Mouse (Mus musculus) kidney, adult 2 months (tissue): ENCODE measurements around the gene Atg7. TPM values are rescaled to one million over a fixed set of nuclear protein-coding genes. Genes with fewer than 3 reads are reported as not detected.

Experiments
- DNase-seq: peaks from one replicate; pipeline ENCODE4 v3.0.0; 2021
- H3K27ac ChIP-seq: fragments of 200-500 bp; 2 replicates; pipeline ENCODE4 v1.5.1; 2012; ENCODE audit warnings: low read depth, low read length, control low read depth, inconsistent platforms; ENCODE audit not compliant: insufficient read depth
- H3K27me3 ChIP-seq: fragments of 200-500 bp; replicated peaks from 2 replicates; pipeline ENCODE4 v1.6.1; 2012; ENCODE audit warnings: mild to moderate bottlenecking, moderate library complexity, low read length, inconsistent platforms; ENCODE audit not compliant: control insufficient read depth, insufficient read depth
- H3K36me3 ChIP-seq: fragments of 200-500 bp; 2 replicates; pipeline ENCODE4 v1.6.1; 2012; ENCODE audit warnings: mild to moderate bottlenecking, moderate library complexity, low read length, inconsistent platforms; ENCODE audit not compliant: control insufficient read depth, insufficient read depth
- H3K4me1 ChIP-seq: fragments of 200-500 bp; 2 replicates; pipeline ENCODE4 v1.6.1; 2011; ENCODE audit warnings: low read length; ENCODE audit not compliant: control insufficient read depth, insufficient read depth
- H3K4me3 ChIP-seq: fragments of 200-500 bp; 2 replicates; pipeline ENCODE4 v1.5.1; 2011; ENCODE audit warnings: mild to moderate bottlenecking, low read depth, low read length, control low read depth; ENCODE audit not compliant: insufficient read depth
- CTCF ChIP-seq: fragments of 200-500 bp; conservative IDR thresholded peaks from 2 replicates; pipeline ENCODE4 v1.5.1; 2011; ENCODE audit warnings: low read depth, mild to moderate bottlenecking, control low read depth, low read length, moderate library complexity, mixed read lengths; ENCODE audit not compliant: insufficient read depth, insufficient read length
- POLR2A ChIP-seq: fragments of 200-500 bp; IDR thresholded peaks from one replicate; pipeline ENCODE4 v1.6.1; 2011; ENCODE audit warnings: low read depth, low read length, control low read depth
- WGBS: fragments of 180-500 bp; shearing (Covaris S2); methylation state at CpG from one replicate; pipeline ENCODE4 v1.1.7; 2018; 5-methylcytosine and 5-hydroxymethylcytosine counted together
- polyA plus RNA-seq: library from polyadenylated mRNA; depleted of rRNA; stranded (reverse); fragments of >200 nt; gene quantifications from 2 replicates; pipeline ENCODE4 v1.2.3, GENCODE M21; 2012

The Atg7 gene
- polyA plus RNA-seq, 1 experiment, result 20.6 TPM

DNA sequence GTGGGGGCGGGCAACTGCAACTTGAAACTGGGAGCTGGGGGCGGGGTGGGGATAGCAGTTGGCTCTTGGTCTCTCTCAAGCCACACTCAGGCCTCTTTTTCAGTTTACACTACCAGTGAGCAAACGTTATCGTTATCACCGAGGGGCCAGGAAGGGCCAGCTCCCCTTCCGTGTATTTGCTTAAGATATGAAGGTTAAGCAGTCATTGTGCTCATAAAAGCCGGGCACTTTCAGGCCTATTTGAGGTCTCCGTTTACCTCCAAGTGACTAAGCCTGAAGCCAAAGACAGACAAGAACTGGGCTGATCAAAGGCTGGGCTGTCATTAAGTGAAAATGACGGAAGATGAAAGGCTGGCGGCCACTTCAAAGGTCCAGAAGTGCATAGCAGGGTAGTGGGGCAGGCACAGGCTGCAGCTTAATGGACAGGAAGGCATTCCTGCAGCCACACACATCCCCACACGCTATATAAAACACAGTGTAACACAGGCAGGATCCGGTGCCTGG is 258.5 kb downstream of the Atg7 start:
- TF ChIP-seq CTCF (no peak), POLR2A (no peak)
- H3K4me1 ChIP-seq, result peaks cover 37% of the 10 kb centered on the region

DNA sequence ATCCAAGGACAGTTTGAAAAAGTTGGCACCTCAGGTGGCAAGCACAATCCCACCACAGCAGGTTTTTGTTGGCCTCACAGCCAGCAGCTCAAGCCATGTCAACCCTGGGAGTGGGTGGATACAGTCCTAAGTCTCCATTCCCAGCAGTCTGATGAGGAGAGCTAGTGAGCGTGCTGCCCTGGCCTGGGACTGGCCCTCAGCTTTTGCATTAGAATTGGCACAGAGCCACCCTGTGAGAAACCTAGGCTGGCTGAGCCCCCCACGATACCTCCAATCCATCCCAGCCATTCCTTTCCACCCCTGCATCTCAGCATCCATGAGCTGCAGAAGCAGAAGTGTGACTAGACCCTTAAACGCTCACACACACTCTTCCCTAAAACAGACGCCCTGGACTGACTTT is 259.0 kb downstream of the Atg7 start:
- 46% methylated on average over 4 of the region's 4 CpGs for WGBS
- no peaks in the 10 kb centered on the region for H3K36me3 ChIP-seq
- H3K27ac ChIP-seq, result no peak overlapping the region
- TF ChIP-seq POLR2A (no peak), CTCF (no peak)
- H3K27me3 ChIP-seq, result no peaks in the 10 kb centered on the region
- DNase-seq, result no peak
- no peak overlapping the region for H3K4me3 ChIP-seq
- H3K4me1 ChIP-seq, result peaks cover 32% of the 10 kb centered on the region

More for the DNA sequence above, 258.5 kb downstream of the Atg7 start:
- no peaks in the 10 kb centered on the region for H3K36me3 ChIP-seq
- no peak overlapping the region for H3K27ac ChIP-seq
- no peaks in the 10 kb centered on the region for H3K27me3 ChIP-seq
- 23% methylated on average over 12 of the region's 12 CpGs for WGBS
- H3K4me3 ChIP-seq, result no peak overlapping the region
- no peak for DNase-seq

DNA sequence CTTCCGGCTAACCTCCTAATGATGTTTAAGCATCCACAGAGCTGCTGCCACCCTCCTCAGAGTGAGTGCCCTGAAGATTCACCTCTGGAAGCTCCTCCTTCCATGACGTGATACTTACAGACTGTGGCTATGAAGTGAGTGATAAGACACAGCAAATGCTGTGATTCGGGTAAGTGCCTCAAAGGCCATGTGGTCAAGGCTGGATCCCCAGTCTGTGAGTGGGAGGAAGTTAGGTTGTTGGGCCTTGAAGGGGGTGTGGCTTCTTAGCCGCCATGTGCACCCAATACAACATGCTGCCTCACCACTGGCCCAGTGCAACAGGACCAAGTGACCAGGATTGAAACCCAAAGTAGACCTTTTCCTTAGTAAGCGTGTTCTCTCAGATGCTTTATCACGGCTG is 261.3 kb downstream of the Atg7 start:
- WGBS, result 69% methylated on average over 6 of the region's 6 CpGs
- Histone ChIP-seq H3K27ac (no peak overlapping the region), H3K36me3 (no peaks in the 10 kb centered on the region), H3K4me3 (no peak overlapping the region), H3K4me1 (peaks cover 32% of the 10 kb centered on the region), H3K27me3 (no peaks in the 10 kb centered on the region)
- no peak for DNase-seq
- TF ChIP-seq CTCF, result no peak

DNA sequence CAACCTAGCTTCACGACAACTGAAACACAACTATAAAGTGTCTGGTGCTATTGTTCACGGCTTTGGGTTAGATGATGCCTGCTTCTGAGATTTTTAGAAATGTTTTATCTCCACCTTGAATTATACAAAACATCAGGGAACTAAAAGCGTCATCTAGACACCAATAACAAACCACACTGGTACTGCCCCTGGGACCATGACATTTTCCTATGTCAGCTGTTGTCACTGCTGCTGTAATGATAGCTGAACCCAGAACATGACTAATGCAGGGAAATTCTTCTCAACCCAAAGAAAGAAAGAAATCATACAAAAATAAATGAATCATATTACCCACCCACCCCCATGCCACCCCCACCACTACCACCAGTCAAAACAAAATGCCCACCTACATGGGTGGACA is 261.9 kb downstream of the Atg7 start:
- no peak overlapping the region for H3K27ac ChIP-seq

DNA sequence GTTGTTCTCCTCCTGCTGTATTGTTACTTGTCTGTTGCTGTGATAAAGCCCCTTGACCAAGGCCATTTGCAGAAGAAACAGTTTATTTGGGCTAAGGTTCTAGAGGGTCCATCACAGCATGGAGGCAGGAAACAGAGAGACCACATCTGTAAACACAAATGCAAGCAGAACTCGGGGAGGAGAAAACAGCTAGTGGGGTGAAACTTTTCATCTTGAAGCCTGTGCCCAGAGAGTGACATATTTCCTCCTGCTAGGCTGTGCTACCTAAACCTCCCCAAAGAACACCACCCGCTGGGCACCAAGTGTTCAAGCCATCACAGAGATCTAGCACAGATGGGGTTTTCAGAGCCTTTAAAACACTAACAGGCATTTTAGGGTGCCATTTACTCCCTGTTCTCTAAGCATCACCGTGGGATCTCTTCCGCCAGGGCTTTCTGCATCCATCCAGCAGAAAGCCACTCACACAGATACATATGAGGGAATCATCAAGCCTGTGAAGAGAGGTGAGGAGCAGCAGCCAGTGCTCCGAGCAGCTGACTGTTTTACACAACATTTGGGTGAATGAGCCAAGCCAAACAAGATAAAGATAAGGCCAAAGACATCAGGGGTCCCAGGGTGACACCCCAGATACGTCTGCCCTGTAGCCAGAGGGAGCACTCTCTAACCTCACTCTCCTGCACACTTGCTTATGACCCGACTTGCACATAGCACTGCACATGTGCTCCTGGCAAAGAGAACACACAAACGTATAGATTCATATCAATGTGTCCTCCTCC is 262.5 kb downstream of the Atg7 start:
- H3K27me3 ChIP-seq, result no peaks in the 10 kb centered on the region
- no peak overlapping the region for H3K27ac ChIP-seq
- TF ChIP-seq POLR2A, result no peak
- no peak for TF ChIP-seq CTCF
- H3K4me1 ChIP-seq, result peaks cover 26% of the 10 kb centered on the region; the same call in 1 of the 2 replicates
- no peaks in the 10 kb centered on the region for H3K36me3 ChIP-seq
- DNase-seq, result no peak
- no peak overlapping the region for H3K4me3 ChIP-seq
- WGBS, result 66% methylated on average over 8 of the region's 8 CpGs

More for the DNA sequence above, 261.9 kb downstream of the Atg7 start:
- Histone ChIP-seq H3K36me3 (no peaks in the 10 kb centered on the region), H3K27me3 (no peaks in the 10 kb centered on the region), H3K4me1 (peaks cover 30% of the 10 kb centered on the region), H3K4me3 (no peak overlapping the region)
- DNase-seq, result no peak
- TF ChIP-seq POLR2A (no peak), CTCF (no peak)
- 91% methylated on average over 3 of the region's 3 CpGs for WGBS

DNA sequence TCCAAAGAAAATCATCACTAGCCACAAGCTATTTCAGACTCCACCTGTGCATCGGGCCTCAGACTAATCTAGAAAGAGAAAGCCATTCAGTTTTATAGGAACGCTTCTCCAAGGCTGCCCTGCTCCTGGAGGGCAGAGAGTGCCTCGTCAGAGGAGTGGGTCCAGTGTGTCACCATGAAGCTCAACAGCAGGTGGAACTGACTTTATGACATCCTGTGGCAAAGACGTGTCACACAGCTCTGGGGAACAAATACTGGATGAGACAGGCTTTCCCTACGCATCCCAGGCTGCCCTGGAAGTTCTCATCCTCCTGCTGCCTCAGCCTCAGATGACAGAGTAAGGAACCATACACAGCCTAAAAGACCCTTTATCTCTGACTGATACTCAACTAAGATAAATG is 263.3 kb downstream of the Atg7 start:
- H3K4me1 ChIP-seq, result peaks cover 26% of the 10 kb centered on the region; the same call in 1 of the 2 replicates
- WGBS, result 60% methylated on average over 5 of the region's 5 CpGs

DNA sequence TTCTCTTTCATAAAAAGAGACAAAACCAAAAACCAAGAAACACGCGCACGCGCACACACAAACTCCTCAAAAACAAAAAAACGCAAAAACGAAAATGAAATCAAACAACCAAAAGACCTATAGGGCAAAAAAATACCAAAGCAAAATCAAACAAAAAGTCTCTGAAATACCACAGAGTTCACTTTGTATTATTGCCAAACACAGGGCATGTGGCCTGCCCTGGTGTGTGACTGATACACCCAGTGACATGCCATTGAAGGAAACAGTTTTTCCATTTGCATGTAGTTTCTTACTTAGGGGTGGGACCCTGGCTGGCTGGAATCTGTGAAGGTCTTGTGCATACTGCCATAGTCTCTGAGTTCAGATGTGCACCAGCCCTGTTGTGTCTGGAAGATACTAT is 264.6 kb downstream of the Atg7 start:
- Histone ChIP-seq H3K36me3 (no peaks in the 10 kb centered on the region), H3K27ac (no peak overlapping the region), H3K27me3 (no peaks in the 10 kb centered on the region), H3K4me1 (peaks cover 14% of the 10 kb centered on the region), H3K4me3 (no peak overlapping the region)
- WGBS, result 92% methylated on average over 6 of the region's 6 CpGs
- no peak for DNase-seq
- TF ChIP-seq CTCF (no peak), POLR2A (no peak)

More for the DNA sequence above, 263.3 kb downstream of the Atg7 start:
- Histone ChIP-seq H3K27ac (no peak overlapping the region), H3K36me3 (no peaks in the 10 kb centered on the region), H3K4me3 (no peak overlapping the region), H3K27me3 (no peaks in the 10 kb centered on the region)
- TF ChIP-seq POLR2A, result no peak
- no peak for TF ChIP-seq CTCF
- DNase-seq, result no peak
